Mouse (Mus musculus) heart, adult 2 months (tissue): ENCODE results near the gene Col25a1.

Source experiments
- CTCF ChIP-seq: fragments of 200-600 bp; IDR thresholded peaks from 2 replicates; pipeline ENCODE4 v1.8.1; 2022; ENCODE audit warnings: antibody characterized with exemption, mild to moderate bottlenecking, moderate library complexity
- POLR2A ChIP-seq: fragments of 200-500 bp; IDR thresholded peaks from 2 replicates; pipeline ENCODE4 v1.6.1; 2011; ENCODE audit warnings: mild to moderate bottlenecking, low read depth, low read length, control low read depth; ENCODE audit not compliant: insufficient read depth

DNA sequence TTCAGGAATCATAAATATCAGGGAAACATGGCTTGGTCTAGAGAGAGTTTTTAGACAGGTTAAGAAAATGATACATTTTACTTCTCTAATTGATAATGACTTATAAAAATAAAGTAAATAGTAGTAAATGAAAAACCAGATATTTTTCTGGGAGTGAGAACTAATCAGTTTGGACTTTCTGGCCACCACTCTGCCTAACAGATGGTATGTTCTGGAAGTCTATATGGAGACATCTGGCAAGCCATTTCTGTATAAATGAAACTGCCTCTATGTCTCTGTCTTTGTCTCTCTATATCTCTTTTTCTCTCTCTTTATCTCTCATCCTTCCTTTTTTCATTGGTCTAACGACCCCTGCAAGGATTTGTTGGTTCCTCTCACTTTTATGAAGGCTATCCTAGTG lies 410.2 kb downstream of the Col25a1 start:
- no peak for TF ChIP-seq CTCF
- no peak for TF ChIP-seq POLR2A
